Mouse (Mus musculus): Measurements from ENCODE around the gene Celsr1.

Celsr1 gene

GRCm38 (mm10) chr15:86033191-86033841 lies at the start of gene Celsr1:
Gene Celsr1, minus strand, starts transcription at chr15:86033777.
- peak; percentile 60 for DNase-seq

GRCm38 (mm10) chr15:86083261-86083741 lies 49.7 kb upstream of the Celsr1 start:
- no peak for DNase-seq

- no peak for DNase-seq
These were observed 49.0 kb upstream of the Celsr1 start for GRCm38 (mm10) chr15:86082551-86082961.

GRCm38 (mm10) chr15:86081654-86082053 lies 48.1 kb upstream of the Celsr1 start:
- DNase-seq = no peak

- DNase-seq = no peak
These were observed 46.8 kb upstream of the Celsr1 start for GRCm38 (mm10) chr15:86080408-86080807.

GRCm38 (mm10) chr15:86079876-86080275 lies 46.3 kb upstream of the Celsr1 start:
- DNase-seq = no peak

- no peak for DNase-seq
These were observed 45.9 kb upstream of the Celsr1 start for GRCm38 (mm10) chr15:86079467-86079866.

GRCm38 (mm10) chr15:86078481-86079216 lies 45.1 kb upstream of the Celsr1 start:
- DNase-seq = no peak

GRCm38 (mm10) chr15:86077934-86078333 lies 44.4 kb upstream of the Celsr1 start:
- DNase-seq = no peak

- DNase-seq = no peak
These were observed 42.8 kb upstream of the Celsr1 start for GRCm38 (mm10) chr15:86076378-86076777.

- DNase-seq = no peak
These were observed 42.4 kb upstream of the Celsr1 start for GRCm38 (mm10) chr15:86076048-86076315.

- DNase-seq = no peak
These were observed 41.9 kb upstream of the Celsr1 start for GRCm38 (mm10) chr15:86075305-86076047.

- no peak for DNase-seq
These were observed 40.8 kb upstream of the Celsr1 start for GRCm38 (mm10) chr15:86074171-86074937.

GRCm38 (mm10) chr15:86071166-86071565 lies 37.6 kb upstream of the Celsr1 start:
- peak; percentile 54 for DNase-seq

- peak; percentile 45 for DNase-seq
These were observed 36.8 kb upstream of the Celsr1 start for GRCm38 (mm10) chr15:86070368-86070767.

GRCm38 (mm10) chr15:86069011-86069791 lies 35.6 kb upstream of the Celsr1 start:
- DNase-seq = peak; percentile 52

GRCm38 (mm10) chr15:86067941-86068495 lies 34.4 kb upstream of the Celsr1 start:
- DNase-seq = no peak

GRCm38 (mm10) chr15:86067581-86067910 lies 34.0 kb upstream of the Celsr1 start:
- DNase-seq = peak; percentile 56

GRCm38 (mm10) chr15:86066836-86067580 lies 33.4 kb upstream of the Celsr1 start:
- DNase-seq = peak; percentile 35

- DNase-seq = no peak
These were observed 31.8 kb upstream of the Celsr1 start for GRCm38 (mm10) chr15:86065367-86065766.

- peak; percentile 44 for DNase-seq
These were observed 31.3 kb upstream of the Celsr1 start for GRCm38 (mm10) chr15:86064850-86065229.
